Mouse (Mus musculus) midbrain, embryonic 14.5 days (tissue): ENCODE data around the gene Coq5. TPM values are rescaled to one million over a fixed set of nuclear protein-coding genes. Genes with fewer than 3 reads are reported as not detected.

Experiments
- ATAC-seq: fragments of 200-750 bp; cut with Nextera tagmentation; 2 replicates; pipeline ENCODE4 v1.8.0; 2017; ENCODE audit warnings: moderate number of reproducible peaks, moderate library complexity; ENCODE audit not compliant: low FRiP score, low TSS enrichment
- DNase-seq: peaks from one replicate; pipeline ENCODE4 v3.0.0-alpha.2; 2015
- H3K27ac ChIP-seq: fragments of 300-500 bp; sonication (generic); replicated peaks from 2 replicates; pipeline ENCODE4 v1.5.1; 2014; ENCODE audit warnings: mild to moderate bottlenecking, low read depth, low read length, moderate library complexity
- H3K27me3 ChIP-seq: fragments of 300-500 bp; sonication (generic); 2 replicates; pipeline ENCODE4 v1.6.1; 2014; ENCODE audit warnings: low read length, control low read depth, mixed read lengths; ENCODE audit not compliant: control insufficient read depth, insufficient read depth
- H3K36me3 ChIP-seq: fragments of 300-500 bp; sonication (generic); 2 replicates; pipeline ENCODE4 v1.6.1; 2014; ENCODE audit warnings: low read length, control low read depth; ENCODE audit not compliant: control insufficient read depth, insufficient read depth
- H3K4me1 ChIP-seq: fragments of 300-500 bp; sonication (generic); 2 replicates; pipeline ENCODE4 v1.6.1; 2014; ENCODE audit warnings: mild to moderate bottlenecking, antibody characterized with exemption, low read length, control low read depth; ENCODE audit not compliant: control insufficient read depth, insufficient read depth
- H3K4me2 ChIP-seq: fragments of 300-500 bp; sonication (generic); 2 replicates; pipeline ENCODE4 v1.6.1; 2014; ENCODE audit warnings: mild to moderate bottlenecking, low read length, moderate library complexity
- H3K4me3 ChIP-seq: fragments of 300-500 bp; sonication (generic); replicated peaks from 2 replicates; pipeline ENCODE4 v1.5.1; 2014; ENCODE audit warnings: low read depth, low read length
- H3K9ac ChIP-seq: fragments of 300-500 bp; sonication (generic); replicated peaks from 2 replicates; pipeline ENCODE4 v1.6.1; 2014; ENCODE audit warnings: mild to moderate bottlenecking, low read length, moderate library complexity
- H3K9me3 ChIP-seq: fragments of 300-500 bp; sonication (generic); 2 replicates; pipeline ENCODE4 v1.6.1; 2016; ENCODE audit warnings: low read length, control low read depth, mixed read lengths; ENCODE audit not compliant: control insufficient read depth
- WGBS: fragments of 180-500 bp; shearing (Covaris S2); extraction: QIAGEN DNeasy Blood & Tissue Kit; methylation state at CpG from one replicate; pipeline ENCODE4 v1.1.7; 2014; 5-methylcytosine and 5-hydroxymethylcytosine counted together
- polyA plus RNA-seq: library from polyadenylated mRNA; unstranded; fragments of >200 nt; fragmentation: Nextera tagmentation; extraction: Ambion mirVana; gene quantifications from 2 replicates; pipeline ENCODE4 v1.2.1, GENCODE M21; 2014

Coq5 gene
- polyA plus RNA-seq, 1 experiment from 2014 or later = 49.6 TPM

DNA sequence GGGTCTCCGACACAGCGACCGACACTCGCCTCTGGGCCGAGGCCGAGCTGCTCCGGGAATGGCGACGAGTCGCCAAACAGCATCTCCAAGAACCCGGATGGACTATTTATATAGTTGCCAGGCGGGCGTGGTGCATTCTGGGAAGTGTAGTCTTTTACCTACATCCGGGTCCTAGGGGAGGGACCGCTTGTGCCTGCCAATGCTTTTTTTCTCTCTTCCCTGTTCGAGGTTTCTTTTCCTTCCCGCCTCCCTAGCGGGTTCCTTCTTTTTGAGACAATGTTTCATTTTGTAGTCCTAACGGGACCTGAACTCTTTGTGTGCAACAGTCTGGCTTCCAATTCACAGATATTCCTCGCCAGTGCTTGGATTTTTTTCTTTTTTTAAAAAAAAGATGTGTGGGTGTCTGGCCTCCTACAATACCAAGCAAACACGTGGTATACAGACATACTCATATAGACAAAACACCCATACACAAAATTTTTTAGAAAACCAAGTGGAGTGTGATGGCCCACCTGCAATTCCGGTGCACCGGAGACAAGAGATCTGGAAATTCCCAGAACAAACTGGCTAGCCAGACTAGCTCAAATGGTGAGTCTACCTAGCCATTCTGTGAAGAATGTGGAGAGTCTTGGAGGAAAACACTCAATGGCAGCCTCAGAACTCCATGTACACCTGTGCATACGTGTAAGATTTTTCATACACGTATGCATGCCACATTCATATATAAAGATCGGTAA, 6.5 kb upstream of the Coq5 start, which contains the start of gene Rnf10:
Gene Rnf10, minus strand, starts transcription at position 87 of the 737 bp plus-strand sequence.
- peak; percentile 92 for ATAC-seq
- WGBS = 13% methylated on average over 26 of the region's 26 CpGs
- Histone ChIP-seq H3K27ac (peak within 1 kb of the TSS; percentile 87), H3K4me3 (peak within 1 kb of the TSS; percentile 100), H3K27me3 (no peaks in the 10 kb centered on the region), H3K36me3 (peaks cover 20% of the 10 kb centered on the region; the same call in 1 of the 2 replicates), H3K9me3 (no peaks in the 10 kb centered on the region), H3K9ac (peak within 1 kb of the TSS; percentile 93), H3K4me1 (peaks cover 26% of the 10 kb centered on the region), H3K4me2 (peak within 1 kb of the TSS; percentile 75)
- peak; percentile 98 for DNase-seq

DNA sequence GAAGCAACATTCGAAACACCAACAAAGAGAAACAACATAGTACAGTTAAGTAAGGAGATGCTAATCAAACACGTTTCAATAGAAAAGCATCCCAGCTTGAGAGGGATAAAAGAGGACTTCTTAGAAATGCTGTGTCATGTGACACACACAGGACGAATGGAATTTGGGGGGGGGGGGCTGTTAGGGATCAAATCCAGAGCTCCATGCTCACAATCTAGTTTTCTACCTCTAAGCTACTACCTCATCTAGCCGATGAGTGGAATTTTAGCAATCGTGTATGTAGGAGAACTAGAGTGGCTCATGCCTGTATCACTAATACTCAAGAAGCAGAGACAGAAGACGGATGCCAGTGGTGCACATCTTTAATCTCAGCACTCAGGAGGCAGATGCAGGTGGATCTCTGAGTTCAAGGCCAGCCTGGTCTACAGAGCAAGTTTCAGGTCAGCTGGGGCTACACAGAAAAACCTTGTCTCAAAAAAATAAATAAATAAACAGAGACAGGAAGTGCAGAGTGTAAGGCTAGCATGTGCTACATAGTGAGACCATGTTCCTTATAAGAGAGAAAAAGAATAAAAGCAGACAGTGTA, 5.8 kb upstream of the Coq5 start:
- Histone ChIP-seq H3K4me3 (no peak overlapping the region), H3K27me3 (no peaks in the 10 kb centered on the region), H3K4me2 (peak overlapping the region; percentile 75), H3K36me3 (peaks cover 13% of the 10 kb centered on the region; the same call in 1 of the 2 replicates), H3K27ac (peak overlapping the region; percentile 87), H3K4me1 (peaks cover 26% of the 10 kb centered on the region), H3K9me3 (no peaks in the 10 kb centered on the region), H3K9ac (no peak overlapping the region)
- no peak for ATAC-seq
- WGBS = 76% methylated on average over 6 of the region's 6 CpGs
- DNase-seq = no peak

DNA sequence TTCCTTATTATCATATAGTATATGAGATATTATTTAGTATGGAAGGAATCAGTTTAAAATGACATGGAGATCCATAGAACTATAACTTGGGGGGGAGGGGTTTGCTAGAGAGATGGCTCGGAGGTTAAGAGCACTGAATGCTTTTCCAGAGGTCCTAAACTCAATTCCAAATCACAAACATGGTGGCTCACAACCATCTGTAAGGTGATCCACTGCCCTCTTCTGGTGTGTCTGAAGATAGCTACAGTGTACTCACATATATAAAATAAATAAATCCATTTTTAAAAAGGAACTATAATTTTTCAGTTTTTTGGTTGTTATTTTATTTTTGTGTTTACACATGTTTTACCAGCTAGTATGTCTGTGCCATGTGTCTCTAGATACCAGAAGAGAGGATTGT, 5.1 kb upstream of the Coq5 start:
- ATAC-seq (no peak), DNase-seq (no peak)
- peaks cover 21% of the 10 kb centered on the region for H3K4me1 ChIP-seq

DNA sequence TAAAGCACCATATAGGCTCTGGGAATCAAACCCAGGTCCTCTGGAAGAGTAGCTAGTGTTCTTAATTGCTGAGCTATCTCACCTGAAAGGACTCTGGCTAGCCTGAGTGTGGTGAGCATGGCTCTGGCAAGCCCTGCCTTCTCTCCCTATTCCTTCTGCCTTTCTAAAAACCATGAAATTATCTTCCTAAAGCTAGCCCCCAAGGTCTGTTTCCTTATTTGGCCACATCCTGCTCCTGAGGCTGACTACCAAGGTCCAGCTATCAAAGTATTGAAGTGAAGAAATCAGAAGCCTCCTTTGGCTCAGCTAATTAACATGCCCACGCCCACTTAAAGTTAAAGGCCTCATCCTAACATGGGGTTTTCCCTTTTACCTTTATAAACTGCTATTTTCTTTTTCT, 4.7 kb upstream of the Coq5 start:
- H3K9ac ChIP-seq = no peak overlapping the region
- 98% methylated on average over 1 of the region's 1 CpGs for WGBS
- peaks cover 2% of the 10 kb centered on the region; the same call in 1 of the 2 replicates for H3K36me3 ChIP-seq
- no peaks in the 10 kb centered on the region for H3K9me3 ChIP-seq
- no peak overlapping the region for H3K27ac ChIP-seq
- no peaks in the 10 kb centered on the region for H3K27me3 ChIP-seq
- DNase-seq = no peak
- no peak overlapping the region for H3K4me3 ChIP-seq
- no peak for ATAC-seq
- no peak overlapping the region for H3K4me2 ChIP-seq
- peaks cover 17% of the 10 kb centered on the region for H3K4me1 ChIP-seq

More for the DNA sequence above, 5.1 kb upstream of the Coq5 start:
- H3K4me3 ChIP-seq = no peak overlapping the region
- H3K36me3 ChIP-seq = peaks cover 6% of the 10 kb centered on the region; the same call in 1 of the 2 replicates
- H3K27me3 ChIP-seq = no peaks in the 10 kb centered on the region
- no peaks in the 10 kb centered on the region for H3K9me3 ChIP-seq
- no peak overlapping the region for H3K27ac ChIP-seq
- H3K4me2 ChIP-seq = no peak overlapping the region
- H3K9ac ChIP-seq = no peak overlapping the region
- WGBS = 71% methylated on average over 1 of the region's 1 CpGs

DNA sequence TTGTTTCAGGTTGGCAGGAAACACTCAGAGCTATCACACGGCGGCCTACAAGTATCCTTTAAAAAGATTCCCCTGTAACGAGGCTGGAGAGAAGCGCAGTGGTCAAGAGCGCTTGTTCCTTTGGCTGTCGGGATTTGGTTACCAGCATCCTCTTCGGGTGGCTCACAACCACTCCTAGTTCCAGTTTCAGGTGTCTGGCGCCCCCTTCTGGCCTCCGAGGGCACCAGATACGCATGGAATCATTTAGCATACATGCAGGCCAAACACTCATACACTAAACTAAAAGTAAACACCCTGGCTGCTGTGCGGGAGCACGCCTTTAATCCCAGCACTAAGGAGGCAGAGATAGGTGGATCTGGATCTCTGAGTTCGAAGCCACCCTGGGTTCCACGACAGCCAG, 3.5 kb upstream of the Coq5 start:
- no peaks in the 10 kb centered on the region for H3K9me3 ChIP-seq
- peak; percentile 35 for DNase-seq
- no peak overlapping the region for H3K9ac ChIP-seq
- peaks cover 9% of the 10 kb centered on the region for H3K4me1 ChIP-seq
- ATAC-seq = no peak
- H3K4me2 ChIP-seq = no peak overlapping the region
- no peak overlapping the region for H3K27ac ChIP-seq
- H3K4me3 ChIP-seq = no peak overlapping the region
- 36% methylated on average over 14 of the region's 14 CpGs for WGBS
- no peaks in the 10 kb centered on the region for H3K36me3 ChIP-seq
- H3K27me3 ChIP-seq = no peaks in the 10 kb centered on the region

DNA sequence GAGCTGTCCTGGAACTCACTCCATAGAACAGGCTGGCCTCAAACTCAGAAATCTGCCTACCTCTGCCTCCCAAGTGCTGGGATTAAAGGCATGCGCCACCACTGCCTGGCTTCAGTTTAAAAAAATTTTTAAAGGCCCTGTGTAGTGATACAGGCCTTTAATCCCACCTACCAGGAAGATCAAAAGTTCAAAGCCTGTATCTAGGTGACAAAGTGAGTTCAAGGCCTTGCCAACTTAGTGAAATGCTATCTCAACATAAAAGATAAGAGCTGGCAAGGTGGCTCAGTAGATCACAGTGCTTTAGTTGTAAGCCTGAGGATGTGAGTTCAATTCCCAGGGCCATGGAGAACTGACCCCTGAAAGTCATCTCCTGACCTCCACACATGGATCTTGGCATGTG, 1.4 kb upstream of the Coq5 start:
- Histone ChIP-seq H3K4me2 (no peak overlapping the region), H3K4me1 (peaks cover 5% of the 10 kb centered on the region), H3K4me3 (no peak overlapping the region), H3K27me3 (no peaks in the 10 kb centered on the region), H3K27ac (no peak overlapping the region), H3K9ac (no peak overlapping the region), H3K36me3 (0 out of 2 replicates have a peak, but pooled peaks cover under 1% of the 10 kb centered on the region), H3K9me3 (no peaks in the 10 kb centered on the region)
- WGBS = 82% methylated on average over 1 of the region's 1 CpGs
- ATAC-seq (no peak), DNase-seq (no peak)

DNA sequence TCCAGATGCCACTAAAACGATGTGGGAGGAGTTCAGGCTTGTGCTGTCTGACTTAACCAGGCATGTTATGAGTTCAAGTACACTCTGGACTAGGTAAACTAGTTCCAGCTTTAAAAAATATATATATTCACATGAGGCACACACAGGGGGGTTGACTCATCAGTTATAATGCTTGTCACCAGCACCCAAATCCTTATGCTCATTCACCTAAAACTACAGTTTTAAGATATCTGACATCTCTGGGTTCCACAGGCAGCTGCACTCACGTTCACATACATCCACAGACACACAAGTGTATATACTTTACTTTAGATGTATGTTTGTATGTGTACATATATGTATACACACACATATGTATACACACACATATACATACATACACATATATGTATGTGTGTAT, 681 bp upstream of the Coq5 start:
- ATAC-seq (no peak), DNase-seq (no peak)
- H3K9me3 ChIP-seq = no peaks in the 10 kb centered on the region
- H3K9ac ChIP-seq = no peak overlapping the region
- 66% methylated on average over 2 of the region's 2 CpGs for WGBS
- H3K27me3 ChIP-seq = no peaks in the 10 kb centered on the region
- peaks cover 8% of the 10 kb centered on the region for H3K36me3 ChIP-seq
- peaks cover 5% of the 10 kb centered on the region for H3K4me1 ChIP-seq
- no peak overlapping the region for H3K4me2 ChIP-seq
- H3K4me3 ChIP-seq = no peak overlapping the region
- no peak overlapping the region for H3K27ac ChIP-seq

DNA sequence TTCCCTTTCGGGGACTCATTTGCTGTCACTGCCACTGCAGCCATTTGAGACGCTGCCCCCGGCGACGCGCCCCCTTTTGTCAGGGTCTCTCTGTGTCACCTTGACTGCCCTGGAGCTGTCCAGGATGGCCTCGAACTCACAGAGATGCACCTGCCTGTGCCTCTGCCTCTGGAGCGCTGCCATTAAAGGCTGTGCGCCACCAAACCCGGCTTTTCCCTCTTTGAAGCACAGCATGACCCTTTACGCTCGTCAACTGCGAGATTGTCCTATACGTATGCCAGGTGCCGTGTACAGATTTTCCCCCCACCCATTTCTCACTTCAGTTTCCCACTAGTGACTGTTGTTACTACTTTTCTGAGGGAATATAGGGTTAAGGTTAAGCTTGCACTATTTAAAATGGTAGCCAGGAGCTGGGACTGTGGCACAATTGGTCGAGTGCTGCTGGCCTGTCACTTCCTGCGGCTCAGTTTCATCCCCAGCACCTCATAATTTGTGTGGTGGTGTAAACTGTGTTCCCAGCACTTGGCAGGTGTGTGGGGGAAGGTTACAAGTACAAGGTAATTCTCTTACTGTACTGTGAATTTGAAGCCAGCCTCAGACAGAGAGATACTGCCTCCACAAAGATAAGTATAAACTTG, 703 bp downstream of the Coq5 start:
- Histone ChIP-seq H3K9ac (peak overlapping the region; percentile 82), H3K4me3 (peak overlapping the region; percentile 88), H3K27me3 (no peaks in the 10 kb centered on the region), H3K4me2 (peak overlapping the region; percentile 86), H3K9me3 (no peaks in the 10 kb centered on the region), H3K36me3 (peaks cover 18% of the 10 kb centered on the region), H3K27ac (peak overlapping the region; percentile 55), H3K4me1 (peaks cover 5% of the 10 kb centered on the region)
- DNase-seq (peak; percentile 19), ATAC-seq (no peak)
- WGBS = 8% methylated on average over 17 of the region's 17 CpGs
